Mouse (Mus musculus): ENCODE results near the gene Gabrr2.

DNA sequence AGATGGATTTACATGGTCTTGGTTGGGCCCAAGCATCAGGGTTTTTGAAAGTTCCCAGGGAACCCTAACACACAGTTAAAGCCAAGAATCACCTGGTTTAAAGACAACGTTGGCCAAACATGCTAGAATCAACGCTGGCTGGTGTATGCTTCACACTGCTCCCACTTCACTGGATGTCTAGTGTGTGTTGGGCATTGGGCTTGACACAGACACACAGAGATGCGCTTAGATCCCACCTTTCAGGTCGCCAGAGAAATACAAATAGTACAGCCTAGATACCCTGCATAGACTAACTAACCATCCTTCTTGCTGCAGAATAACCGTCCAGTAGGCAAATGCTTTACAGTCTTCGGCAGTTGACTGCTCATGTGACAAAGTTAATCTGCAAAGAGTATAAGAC is 7.5 kb downstream of the Gabrr2 start:
- TF ChIP-seq ZC3H11A (IDR thresholded peaks at IDR 0.05; ENCODE audit: borderline replicate concordance, low read depth, low read length) (no peak), HCFC1 (IDR thresholded peaks at IDR 0.05; ENCODE audit: borderline replicate concordance, insufficient read depth, low read length) (no peak)
